ENCODE assay signal across 7 mouse cellular contexts in genomic region chr5:92997428-92998120, GRCm38 (mm10). TPM values are rescaled to one million over a fixed set of nuclear protein-coding genes. Genes with fewer than 3 reads are reported as not detected.
A peak's percentile ranks its signal among the peaks of the same experiment; 100 is the strongest.
DNase-seq lines count a peak whose midpoint lies in the region; ATAC-seq and TF ChIP-seq lines count a peak whose summit lies in the region.

No protein-coding gene starts in this region.

- H3K4me3 ChIP-seq in embryonic fibroblast, embryonic 13.5 days (ENCODE audit: insufficient read depth, low read length) = no peak overlapping the region
- no peak overlapping the region for H3K4me3 ChIP-seq in hindbrain, embryonic 16.5 days (ENCODE audit: low read length)
- H3K4me3 ChIP-seq in liver, embryonic 13.5 days (replicated peaks) = no peak overlapping the region

- H3K27ac ChIP-seq in embryonic fibroblast, embryonic 13.5 days (ENCODE audit: insufficient read depth, low read length) = peak overlapping the region; percentile 20
- H3K27ac ChIP-seq in hindbrain, embryonic 16.5 days (ENCODE audit: low read depth, low read length) = no peak overlapping the region
- peak overlapping the region; percentile 72 for H3K27ac ChIP-seq in liver, embryonic 13.5 days

- H3K27me3 ChIP-seq in hindbrain, embryonic 16.5 days (replicated peaks; ENCODE audit: control insufficient read depth, insufficient read depth, low read length) = no peaks in the 10 kb centered on the region
- H3K27me3 ChIP-seq in liver, embryonic 13.5 days = no peaks in the 10 kb centered on the region

- no peak for TF ChIP-seq CTCF in brain, embryonic 14.5 days (IDR thresholded peaks at IDR 0.05; ENCODE audit: borderline replicate concordance, extremely low read depth, insufficient read depth, insufficient read length)
- no peak for TF ChIP-seq CTCF in embryonic fibroblast, embryonic 13.5 days (IDR thresholded peaks at IDR 0.05; ENCODE audit: borderline replicate concordance, insufficient read depth, low read length)

- H3K9me3 ChIP-seq in hindbrain, embryonic 16.5 days (ENCODE audit: control insufficient read depth, low read length) = no peaks in the 10 kb centered on the region
- no peaks in the 10 kb centered on the region for H3K9me3 ChIP-seq in liver, embryonic 13.5 days (replicated peaks)

- peak; percentile 41 for DNase-seq in brain, embryonic 14.5 days (ENCODE audit: low read depth)
- DNase-seq in liver, embryonic 13.5 days = no peak
- DNase-seq in thymus, postnatal 25 days = no peak
- no peak for DNase-seq in thymus, postnatal 0 days (ENCODE audit: low spot score)
- DNase-seq in thymus, postnatal 4 days = no peak

- TF ChIP-seq POLR2A in brain, embryonic 14.5 days (IDR thresholded peaks at IDR 0.05; ENCODE audit: borderline replicate concordance, extremely low read depth, insufficient read depth, insufficient read length, poor library complexity, severe bottlenecking) = no peak
- TF ChIP-seq POLR2A in embryonic fibroblast, embryonic 13.5 days (IDR thresholded peaks at IDR 0.05; ENCODE audit: low read depth, low read length) = peak; percentile 11; the same call in 1 of the 2 replicates

- peaks cover 25% of the 10 kb centered on the region for H3K4me1 ChIP-seq in embryonic fibroblast, embryonic 13.5 days (ENCODE audit: control insufficient read depth, insufficient read depth, low read length)
- H3K4me1 ChIP-seq in hindbrain, embryonic 16.5 days (ENCODE audit: control insufficient read depth, insufficient read depth, low read depth, low read length) = no peaks in the 10 kb centered on the region; the same call in 1 of the 2 replicates
- 0 out of 2 replicates have a peak, but pooled peaks cover 10% of the 10 kb centered on the region for H3K4me1 ChIP-seq in liver, embryonic 13.5 days (replicated peaks)

- ATAC-seq in hindbrain, embryonic 16.5 days = peak; percentile 46; the same call in 1 of the 2 replicates
- ATAC-seq in liver, embryonic 13.5 days (ENCODE audit: low read depth) = peak; percentile 63

- no peaks in the 10 kb centered on the region for H3K36me3 ChIP-seq in hindbrain, embryonic 16.5 days (ENCODE audit: control insufficient read depth, insufficient read depth, low read length)
- H3K36me3 ChIP-seq in liver, embryonic 13.5 days = no peaks in the 10 kb centered on the region

- WGBS in hindbrain, embryonic 16.5 days = 51% methylated on average over 5 of the region's 5 CpGs
- WGBS in liver, embryonic 13.5 days (ENCODE audit: insufficient replicate concordance) = 45% methylated on average over 5 of the region's 5 CpGs

- H3K4me2 ChIP-seq in hindbrain, embryonic 16.5 days (ENCODE audit: low read length) = no peak overlapping the region
- H3K4me2 ChIP-seq in liver, embryonic 13.5 days = no peak overlapping the region

- H3K9ac ChIP-seq in hindbrain, embryonic 16.5 days (ENCODE audit: low read depth, low read length) = no peak overlapping the region
- no peak overlapping the region for H3K9ac ChIP-seq in liver, embryonic 13.5 days

RNA-seq across cellular contexts. Expression of gene Sowahb, which starts 47.2 kb away (rescaled TPM):
- 0.05 and 0.07 TPM in 2 replicates for polyA plus RNA-seq in brain, embryonic 14.5 days (2012; rRNA removed)
- not detected in 2 replicates for polyA plus RNA-seq in embryonic fibroblast, embryonic 13.5 days (2011; ENCODE audit: insufficient read length, low read depth, missing spikeins)
- polyA plus RNA-seq in hindbrain, embryonic 16.5 days (2015; fragmentation: Nextera tagmentation; extraction: Ambion mirVana) = 0.07 TPM in 1 of 2 replicates, not detected in the other
- 0.20 and 0.39 TPM in 2 replicates for polyA plus RNA-seq in liver, embryonic 13.5 days (2015; fragmentation: Nextera tagmentation; extraction: Ambion mirVana)
- 0.35 and 0.42 TPM in 2 replicates for polyA plus RNA-seq in thymus, postnatal 0 days (2015; fragmentation: Nextera tagmentation; extraction: Ambion mirVana)
